Mouse (Mus musculus): Measurements from ENCODE around the gene Zcchc3. TPM values are rescaled to one million over a fixed set of nuclear protein-coding genes. Genes with fewer than 3 reads are reported as not detected.

Gene Zcchc3
- polyA plus RNA-seq (2012; rRNA removed), result 1.7 and 2.0 TPM in 2 replicates

GRCm38 (mm10) chr2:152414591-152415165 lies at the start of gene Zcchc3:
Gene Zcchc3 (minus strand): TSS chr2:152415027.
- 1% methylated on average over 65 of the region's 65 CpGs for WGBS
- peak; percentile 25 for DNase-seq
- no peak within 1 kb of the TSS for H3K27ac ChIP-seq (ENCODE audit: control insufficient read depth, insufficient read depth, low read length)
- peak within 1 kb of the TSS; percentile 66 for H3K4me3 ChIP-seq (ENCODE audit: control insufficient read depth, insufficient read depth, low read length)
- TF ChIP-seq CTCF (IDR thresholded peaks at IDR 0.05; ENCODE audit: borderline replicate concordance, control insufficient read depth, extremely low read depth, insufficient read depth, low read length, poor library complexity) (no peak), POLR2A (IDR thresholded peaks at IDR 0.05; ENCODE audit: control insufficient read depth, extremely low read depth, insufficient read depth, low read length, poor library complexity) (no peak)
- H3K4me1 ChIP-seq (replicated peaks; ENCODE audit: control insufficient read depth, insufficient read depth, low read length), result peaks cover 8% of the 10 kb centered on the region; the same call in 1 of the 2 replicates
- peaks cover 7% of the 10 kb centered on the region for H3K27me3 ChIP-seq (ENCODE audit: control insufficient read depth, insufficient read depth, low read length)
- H3K36me3 ChIP-seq (ENCODE audit: control insufficient read depth, insufficient read depth, low read length), result no peaks in the 10 kb centered on the region

- 83% methylated on average over 13 of the region's 13 CpGs for WGBS
- TF ChIP-seq CTCF (IDR thresholded peaks at IDR 0.05; ENCODE audit: borderline replicate concordance, control insufficient read depth, extremely low read depth, insufficient read depth, low read length, poor library complexity) (no peak), POLR2A (IDR thresholded peaks at IDR 0.05; ENCODE audit: control insufficient read depth, extremely low read depth, insufficient read depth, low read length, poor library complexity) (no peak)
- no peaks in the 10 kb centered on the region for H3K27me3 ChIP-seq (ENCODE audit: control insufficient read depth, insufficient read depth, low read length)
Observed at GRCm38 (mm10) chr2:152459241-152459640, 44.4 kb upstream of the Zcchc3 start.

GRCm38 (mm10) chr2:152452101-152452781 lies 37.4 kb upstream of the Zcchc3 start:
- 89% methylated on average over 4 of the region's 4 CpGs for WGBS

More at GRCm38 (mm10) chr2:152459241-152459640, 44.4 kb upstream of the Zcchc3 start:
- DNase-seq, result no peak
- H3K36me3 ChIP-seq (ENCODE audit: control insufficient read depth, insufficient read depth, low read length), result no peaks in the 10 kb centered on the region
- H3K4me3 ChIP-seq (ENCODE audit: control insufficient read depth, insufficient read depth, low read length), result no peak overlapping the region
- H3K4me1 ChIP-seq (replicated peaks; ENCODE audit: control insufficient read depth, insufficient read depth, low read length), result no peaks in the 10 kb centered on the region
- no peak overlapping the region for H3K27ac ChIP-seq (ENCODE audit: control insufficient read depth, insufficient read depth, low read length)

GRCm38 (mm10) chr2:152450241-152450640 lies 35.4 kb upstream of the Zcchc3 start:
- 2% methylated on average over 5 of the region's 5 CpGs for WGBS
- Histone ChIP-seq H3K4me1 (replicated peaks; ENCODE audit: control insufficient read depth, insufficient read depth, low read length) (no peaks in the 10 kb centered on the region), H3K4me3 (ENCODE audit: control insufficient read depth, insufficient read depth, low read length) (no peak overlapping the region), H3K36me3 (ENCODE audit: control insufficient read depth, insufficient read depth, low read length) (no peaks in the 10 kb centered on the region), H3K27me3 (ENCODE audit: control insufficient read depth, insufficient read depth, low read length) (no peaks in the 10 kb centered on the region), H3K27ac (ENCODE audit: control insufficient read depth, insufficient read depth, low read length) (no peak overlapping the region)
- DNase-seq, result peak; percentile 52
- no peak for TF ChIP-seq POLR2A (IDR thresholded peaks at IDR 0.05; ENCODE audit: control insufficient read depth, extremely low read depth, insufficient read depth, low read length, poor library complexity)
- TF ChIP-seq CTCF (IDR thresholded peaks at IDR 0.05; ENCODE audit: borderline replicate concordance, control insufficient read depth, extremely low read depth, insufficient read depth, low read length, poor library complexity), result no peak

More at GRCm38 (mm10) chr2:152452101-152452781, 37.4 kb upstream of the Zcchc3 start:
- TF ChIP-seq CTCF (IDR thresholded peaks at IDR 0.05; ENCODE audit: borderline replicate concordance, control insufficient read depth, extremely low read depth, insufficient read depth, low read length, poor library complexity) (no peak), POLR2A (IDR thresholded peaks at IDR 0.05; ENCODE audit: control insufficient read depth, extremely low read depth, insufficient read depth, low read length, poor library complexity) (no peak)
- Histone ChIP-seq H3K4me1 (replicated peaks; ENCODE audit: control insufficient read depth, insufficient read depth, low read length) (no peaks in the 10 kb centered on the region), H3K27me3 (ENCODE audit: control insufficient read depth, insufficient read depth, low read length) (no peaks in the 10 kb centered on the region), H3K27ac (ENCODE audit: control insufficient read depth, insufficient read depth, low read length) (no peak overlapping the region), H3K36me3 (ENCODE audit: control insufficient read depth, insufficient read depth, low read length) (no peaks in the 10 kb centered on the region), H3K4me3 (ENCODE audit: control insufficient read depth, insufficient read depth, low read length) (no peak overlapping the region)
- no peak for DNase-seq

GRCm38 (mm10) chr2:152447461-152447860 lies 32.6 kb upstream of the Zcchc3 start:
- H3K27ac ChIP-seq (ENCODE audit: control insufficient read depth, insufficient read depth, low read length), result no peak overlapping the region
- WGBS, result 81% methylated on average over 5 of the region's 5 CpGs
- no peaks in the 10 kb centered on the region for H3K36me3 ChIP-seq (ENCODE audit: control insufficient read depth, insufficient read depth, low read length)

GRCm38 (mm10) chr2:152446642-152447041 lies 31.8 kb upstream of the Zcchc3 start:
- WGBS, result 47% methylated on average over 2 of the region's 2 CpGs
- Histone ChIP-seq H3K4me3 (ENCODE audit: control insufficient read depth, insufficient read depth, low read length) (no peak overlapping the region), H3K4me1 (replicated peaks; ENCODE audit: control insufficient read depth, insufficient read depth, low read length) (no peaks in the 10 kb centered on the region), H3K27me3 (ENCODE audit: control insufficient read depth, insufficient read depth, low read length) (no peaks in the 10 kb centered on the region), H3K36me3 (ENCODE audit: control insufficient read depth, insufficient read depth, low read length) (no peaks in the 10 kb centered on the region), H3K27ac (ENCODE audit: control insufficient read depth, insufficient read depth, low read length) (no peak overlapping the region)
- TF ChIP-seq CTCF (IDR thresholded peaks at IDR 0.05; ENCODE audit: borderline replicate concordance, control insufficient read depth, extremely low read depth, insufficient read depth, low read length, poor library complexity), result no peak
- DNase-seq, result no peak

More at GRCm38 (mm10) chr2:152447461-152447860, 32.6 kb upstream of the Zcchc3 start:
- DNase-seq, result no peak
- TF ChIP-seq POLR2A (IDR thresholded peaks at IDR 0.05; ENCODE audit: control insufficient read depth, extremely low read depth, insufficient read depth, low read length, poor library complexity) (no peak), CTCF (IDR thresholded peaks at IDR 0.05; ENCODE audit: borderline replicate concordance, control insufficient read depth, extremely low read depth, insufficient read depth, low read length, poor library complexity) (no peak)
- H3K27me3 ChIP-seq (ENCODE audit: control insufficient read depth, insufficient read depth, low read length), result no peaks in the 10 kb centered on the region
- no peaks in the 10 kb centered on the region for H3K4me1 ChIP-seq (replicated peaks; ENCODE audit: control insufficient read depth, insufficient read depth, low read length)
- H3K4me3 ChIP-seq (ENCODE audit: control insufficient read depth, insufficient read depth, low read length), result no peak overlapping the region
